Mouse (Mus musculus): ENCODE results near the gene Fam160a1. TPM values are rescaled to one million over a fixed set of nuclear protein-coding genes. Genes with fewer than 3 reads are reported as not detected.

Gene Fam160a1
- polyA plus RNA-seq, 1 experiment from 2014 or later: 7.5 TPM

- Histone ChIP-seq H3K36me3 (ENCODE audit: control insufficient read depth, insufficient read depth, low read length) (no peaks in the 10 kb centered on the region), H3K27me3 (ENCODE audit: control insufficient read depth, insufficient read depth, low read length) (no peaks in the 10 kb centered on the region), H3K4me2 (ENCODE audit: low read depth, low read length) (no peak overlapping the region), H3K9me3 (replicated peaks; ENCODE audit: control insufficient read depth, low read length) (no peaks in the 10 kb centered on the region), H3K9ac (ENCODE audit: low read length) (no peak overlapping the region), H3K4me1 (ENCODE audit: control insufficient read depth, insufficient read depth, low read length) (no peaks in the 10 kb centered on the region), H3K4me3 (replicated peaks; ENCODE audit: low read length) (no peak overlapping the region), H3K27ac (ENCODE audit: low read length) (no peak overlapping the region)
- no peak for ATAC-seq (ENCODE audit: insufficient read depth, low FRiP score)
- WGBS: 88% methylated on average over 6 of the region's 6 CpGs
These were observed 37.1 kb upstream of the Fam160a1 start for GRCm38 (mm10) chr3:85854143-85854542.

GRCm38 (mm10) chr3:85853715-85854114 is 36.6 kb upstream of the Fam160a1 start:
- Histone ChIP-seq H3K9me3 (replicated peaks; ENCODE audit: control insufficient read depth, low read length) (no peaks in the 10 kb centered on the region), H3K4me3 (replicated peaks; ENCODE audit: low read length) (no peak overlapping the region), H3K4me2 (ENCODE audit: low read depth, low read length) (no peak overlapping the region), H3K27me3 (ENCODE audit: control insufficient read depth, insufficient read depth, low read length) (no peaks in the 10 kb centered on the region), H3K27ac (ENCODE audit: low read length) (no peak overlapping the region), H3K9ac (ENCODE audit: low read length) (no peak overlapping the region), H3K36me3 (ENCODE audit: control insufficient read depth, insufficient read depth, low read length) (no peaks in the 10 kb centered on the region), H3K4me1 (ENCODE audit: control insufficient read depth, insufficient read depth, low read length) (no peaks in the 10 kb centered on the region)
- 72% methylated on average over 4 of the region's 4 CpGs for WGBS
- no peak for ATAC-seq (ENCODE audit: insufficient read depth, low FRiP score)

- no peaks in the 10 kb centered on the region for H3K27me3 ChIP-seq (ENCODE audit: control insufficient read depth, insufficient read depth, low read length)
- ATAC-seq (ENCODE audit: insufficient read depth, low FRiP score): no peak
- H3K27ac ChIP-seq (ENCODE audit: low read length): no peak overlapping the region
- no peaks in the 10 kb centered on the region for H3K36me3 ChIP-seq (ENCODE audit: control insufficient read depth, insufficient read depth, low read length)
- H3K4me3 ChIP-seq (replicated peaks; ENCODE audit: low read length): no peak overlapping the region
- H3K4me1 ChIP-seq (ENCODE audit: control insufficient read depth, insufficient read depth, low read length): no peaks in the 10 kb centered on the region
- H3K9me3 ChIP-seq (replicated peaks; ENCODE audit: control insufficient read depth, low read length): no peaks in the 10 kb centered on the region
- 75% methylated on average over 1 of the region's 1 CpGs for WGBS
- H3K4me2 ChIP-seq (ENCODE audit: low read depth, low read length): no peak overlapping the region
- no peak overlapping the region for H3K9ac ChIP-seq (ENCODE audit: low read length)
These were observed 33.0 kb upstream of the Fam160a1 start for GRCm38 (mm10) chr3:85850079-85850478.

- 93% methylated on average over 1 of the region's 1 CpGs for WGBS
- Histone ChIP-seq H3K9ac (ENCODE audit: low read length) (no peak overlapping the region), H3K36me3 (ENCODE audit: control insufficient read depth, insufficient read depth, low read length) (no peaks in the 10 kb centered on the region), H3K4me3 (replicated peaks; ENCODE audit: low read length) (no peak overlapping the region), H3K27me3 (ENCODE audit: control insufficient read depth, insufficient read depth, low read length) (no peaks in the 10 kb centered on the region), H3K4me1 (ENCODE audit: control insufficient read depth, insufficient read depth, low read length) (peaks cover 13% of the 10 kb centered on the region), H3K4me2 (ENCODE audit: low read depth, low read length) (no peak overlapping the region), H3K9me3 (replicated peaks; ENCODE audit: control insufficient read depth, low read length) (no peaks in the 10 kb centered on the region), H3K27ac (ENCODE audit: low read length) (no peak overlapping the region)
- no peak for ATAC-seq (ENCODE audit: insufficient read depth, low FRiP score)
These were observed 29.2 kb upstream of the Fam160a1 start for GRCm38 (mm10) chr3:85846316-85846715.

- Histone ChIP-seq H3K9ac (ENCODE audit: low read length) (no peak overlapping the region), H3K4me1 (ENCODE audit: control insufficient read depth, insufficient read depth, low read length) (peaks cover 13% of the 10 kb centered on the region), H3K27me3 (ENCODE audit: control insufficient read depth, insufficient read depth, low read length) (no peaks in the 10 kb centered on the region), H3K36me3 (ENCODE audit: control insufficient read depth, insufficient read depth, low read length) (no peaks in the 10 kb centered on the region), H3K4me3 (replicated peaks; ENCODE audit: low read length) (no peak overlapping the region), H3K27ac (ENCODE audit: low read length) (no peak overlapping the region), H3K4me2 (ENCODE audit: low read depth, low read length) (no peak overlapping the region), H3K9me3 (replicated peaks; ENCODE audit: control insufficient read depth, low read length) (no peaks in the 10 kb centered on the region)
- WGBS: 57% methylated on average over 6 of the region's 6 CpGs
- no peak for ATAC-seq (ENCODE audit: insufficient read depth, low FRiP score)
These were observed 28.2 kb upstream of the Fam160a1 start for GRCm38 (mm10) chr3:85845341-85845740.

- Histone ChIP-seq H3K27me3 (ENCODE audit: control insufficient read depth, insufficient read depth, low read length) (no peaks in the 10 kb centered on the region), H3K9ac (ENCODE audit: low read length) (0 out of 2 replicates have a peak overlapping the region, but pooled peaks have one; percentile 12), H3K4me1 (ENCODE audit: control insufficient read depth, insufficient read depth, low read length) (peaks cover 13% of the 10 kb centered on the region), H3K9me3 (replicated peaks; ENCODE audit: control insufficient read depth, low read length) (no peaks in the 10 kb centered on the region), H3K27ac (ENCODE audit: low read length) (peak overlapping the region; percentile 75), H3K36me3 (ENCODE audit: control insufficient read depth, insufficient read depth, low read length) (no peaks in the 10 kb centered on the region), H3K4me2 (ENCODE audit: low read depth, low read length) (no peak overlapping the region), H3K4me3 (replicated peaks; ENCODE audit: low read length) (no peak overlapping the region)
- ATAC-seq (ENCODE audit: insufficient read depth, low FRiP score): peak; percentile 61
These were observed 25.8 kb upstream of the Fam160a1 start for GRCm38 (mm10) chr3:85842881-85843218.

- 0 out of 2 replicates have a peak, but pooled peaks have one; percentile 11 for ATAC-seq (ENCODE audit: insufficient read depth, low FRiP score)
These were observed 25.2 kb upstream of the Fam160a1 start for GRCm38 (mm10) chr3:85842177-85842880.

GRCm38 (mm10) chr3:85841454-85842176 is 24.5 kb upstream of the Fam160a1 start:
- Histone ChIP-seq H3K4me1 (ENCODE audit: control insufficient read depth, insufficient read depth, low read length) (peaks cover 13% of the 10 kb centered on the region), H3K27ac (ENCODE audit: low read length) (peak overlapping the region; percentile 75), H3K4me2 (ENCODE audit: low read depth, low read length) (no peak overlapping the region), H3K36me3 (ENCODE audit: control insufficient read depth, insufficient read depth, low read length) (no peaks in the 10 kb centered on the region), H3K9me3 (replicated peaks; ENCODE audit: control insufficient read depth, low read length) (no peaks in the 10 kb centered on the region), H3K4me3 (replicated peaks; ENCODE audit: low read length) (no peak overlapping the region), H3K9ac (ENCODE audit: low read length) (no peak overlapping the region), H3K27me3 (ENCODE audit: control insufficient read depth, insufficient read depth, low read length) (no peaks in the 10 kb centered on the region)
- WGBS: 11% methylated on average over 2 of the region's 2 CpGs
- no peak; the same call in 1 of the 2 replicates for ATAC-seq (ENCODE audit: insufficient read depth, low FRiP score)

More at GRCm38 (mm10) chr3:85842177-85842880, 25.2 kb upstream of the Fam160a1 start:
- H3K4me2 ChIP-seq (ENCODE audit: low read depth, low read length): peak overlapping the region; percentile 25; the same call in 1 of the 2 replicates
- H3K9ac ChIP-seq (ENCODE audit: low read length): peak overlapping the region; percentile 12; the same call in 1 of the 2 replicates
- peak overlapping the region; percentile 75 for H3K27ac ChIP-seq (ENCODE audit: low read length)
- no peaks in the 10 kb centered on the region for H3K9me3 ChIP-seq (replicated peaks; ENCODE audit: control insufficient read depth, low read length)
- no peaks in the 10 kb centered on the region for H3K27me3 ChIP-seq (ENCODE audit: control insufficient read depth, insufficient read depth, low read length)
- peaks cover 13% of the 10 kb centered on the region for H3K4me1 ChIP-seq (ENCODE audit: control insufficient read depth, insufficient read depth, low read length)
- H3K4me3 ChIP-seq (replicated peaks; ENCODE audit: low read length): no peak overlapping the region
- H3K36me3 ChIP-seq (ENCODE audit: control insufficient read depth, insufficient read depth, low read length): no peaks in the 10 kb centered on the region
- 27% methylated on average over 9 of the region's 9 CpGs for WGBS

- Histone ChIP-seq H3K4me2 (ENCODE audit: low read depth, low read length) (no peak overlapping the region), H3K27me3 (ENCODE audit: control insufficient read depth, insufficient read depth, low read length) (no peaks in the 10 kb centered on the region), H3K4me3 (replicated peaks; ENCODE audit: low read length) (no peak overlapping the region), H3K27ac (ENCODE audit: low read length) (no peak overlapping the region), H3K36me3 (ENCODE audit: control insufficient read depth, insufficient read depth, low read length) (no peaks in the 10 kb centered on the region), H3K4me1 (ENCODE audit: control insufficient read depth, insufficient read depth, low read length) (no peaks in the 10 kb centered on the region), H3K9ac (ENCODE audit: low read length) (no peak overlapping the region), H3K9me3 (replicated peaks; ENCODE audit: control insufficient read depth, low read length) (no peaks in the 10 kb centered on the region)
- 72% methylated on average over 1 of the region's 1 CpGs for WGBS
- no peak for ATAC-seq (ENCODE audit: insufficient read depth, low FRiP score)
These were observed 16.5 kb upstream of the Fam160a1 start for GRCm38 (mm10) chr3:85833627-85834026.
